Mouse (Mus musculus) embryonic fibroblast, embryonic 13.5 days (primary cell): ENCODE data around the gene Serpinc1. TPM values are rescaled to one million over a fixed set of nuclear protein-coding genes. Genes with fewer than 3 reads are reported as not detected.
"Not testable (repeated sequence)": the region's sequence is repeated elsewhere in the genome, so short reads cannot be mapped to it uniquely, and the experiment has no call there.

Experiments used
- H3K27ac ChIP-seq: 2 replicates; pipeline ENCODE4 v1.5.1; 2012; ENCODE audit warnings: low read length, control low read depth, inconsistent platforms; ENCODE audit not compliant: insufficient read depth
- H3K4me1 ChIP-seq: 2 replicates; pipeline ENCODE4 v1.6.1; 2011; ENCODE audit warnings: low read length; ENCODE audit not compliant: control insufficient read depth, insufficient read depth
- H3K4me3 ChIP-seq: 2 replicates; pipeline ENCODE4 v1.5.1; 2011; ENCODE audit warnings: mild to moderate bottlenecking, control low read depth, low read length; ENCODE audit not compliant: insufficient read depth
- CTCF ChIP-seq: IDR thresholded peaks from 2 replicates; pipeline ENCODE4 v1.5.1; 2011; ENCODE audit warnings: mild to moderate bottlenecking, control low read depth, low read length, moderate library complexity, borderline replicate concordance; ENCODE audit not compliant: insufficient read depth
- POLR2A ChIP-seq: IDR thresholded peaks from 2 replicates; pipeline ENCODE4 v1.6.1; 2011; ENCODE audit warnings: low read depth, mild to moderate bottlenecking, control low read depth, low read length, moderate library complexity
- polyA plus RNA-seq: library from polyadenylated mRNA; stranded (reverse); fragments of >200 nt; gene quantifications from 2 replicates; pipeline ENCODE4 v1.2.4, GENCODE M21; 2011; ENCODE audit warnings: low read depth; ENCODE audit not compliant: missing spikeins, insufficient read length

The Serpinc1 gene
- polyA plus RNA-seq, 1 experiment, result 0.70 TPM

DNA sequence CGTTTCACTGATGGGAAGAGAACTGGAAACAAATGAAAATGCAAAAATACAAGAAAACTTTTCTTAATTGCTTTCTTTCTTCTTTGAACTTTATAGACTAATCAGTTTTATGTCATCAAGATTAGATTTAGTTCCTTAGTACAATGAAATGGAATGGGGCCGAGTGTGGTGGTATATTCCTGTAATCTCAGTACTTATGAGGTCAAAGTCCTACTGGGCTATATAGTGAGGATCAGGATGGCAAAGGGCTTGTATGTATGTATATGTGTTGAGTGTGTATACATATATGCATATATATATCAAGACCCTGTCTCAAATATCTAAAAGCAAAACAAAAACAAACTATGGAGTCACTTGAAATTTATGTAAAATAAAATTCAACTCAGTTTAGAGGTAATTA lies 38.0 kb downstream of the Serpinc1 start:
- Histone ChIP-seq H3K27ac (no peak overlapping the region), H3K4me3 (no peak overlapping the region), H3K4me1 (no peaks in the 10 kb centered on the region)
- TF ChIP-seq CTCF (no peak), POLR2A (no peak)

DNA sequence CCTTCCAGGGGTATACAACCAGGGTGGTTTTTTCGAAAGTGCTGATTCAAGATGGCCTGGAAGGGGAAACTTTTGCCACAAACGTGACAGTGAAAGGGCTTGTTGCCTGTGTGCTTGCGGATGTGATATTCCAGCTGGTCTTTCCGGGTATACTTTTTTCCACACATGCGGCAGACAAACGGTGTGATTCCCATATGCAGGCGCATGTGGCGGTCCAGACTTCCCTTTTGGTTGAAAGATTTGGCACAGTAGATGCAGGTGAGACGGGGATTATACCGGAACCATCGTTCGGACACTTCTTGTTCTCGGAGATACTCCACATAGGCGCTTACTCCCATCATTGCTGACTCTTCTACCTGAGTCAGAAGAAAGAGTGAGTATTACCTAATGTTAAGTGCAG lies 41.7 kb downstream of the Serpinc1 start:
- no peak overlapping the region for H3K27ac ChIP-seq
- H3K4me3 ChIP-seq, result no peak overlapping the region
- TF ChIP-seq POLR2A, result no peak
- no peaks in the 10 kb centered on the region for H3K4me1 ChIP-seq

DNA sequence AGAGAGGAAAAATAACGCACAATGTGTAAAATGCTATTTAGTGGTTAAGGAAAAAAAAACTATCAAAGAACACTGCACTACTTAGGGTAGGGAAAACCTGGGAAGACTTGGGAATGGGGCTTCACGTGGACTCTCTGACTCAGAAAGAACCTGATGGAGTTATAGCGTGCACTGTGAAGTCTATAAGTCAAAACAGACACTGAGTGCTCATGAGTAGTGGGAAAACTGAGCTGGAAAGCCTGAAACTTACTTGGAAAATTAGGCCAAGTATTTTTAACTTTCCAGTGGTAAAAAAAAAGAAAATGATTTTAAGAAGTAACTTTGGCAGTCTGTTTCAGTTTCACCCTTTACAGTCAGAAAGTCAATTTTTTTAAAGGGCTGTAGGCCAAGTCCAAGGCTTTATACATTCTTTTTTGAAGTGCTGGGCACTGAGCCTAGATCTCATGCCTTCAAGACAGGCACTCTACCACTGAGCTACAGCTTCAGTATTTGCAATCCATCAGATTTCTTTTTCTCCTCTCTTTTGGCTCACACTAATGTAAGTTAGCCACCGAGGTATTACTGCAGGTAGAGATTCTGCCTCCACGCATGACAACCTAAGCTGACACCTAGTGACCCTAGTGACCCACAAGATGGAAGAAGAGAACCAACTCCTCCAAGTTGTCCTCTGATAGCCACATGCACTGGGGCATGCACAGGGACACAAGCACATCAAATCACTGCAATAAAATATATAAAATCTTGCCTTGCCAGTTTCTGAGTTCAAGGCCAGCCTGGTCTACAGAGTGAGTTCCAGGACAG lies 47.2 kb downstream of the Serpinc1 start:
- Histone ChIP-seq H3K4me3 (no peak overlapping the region), H3K27ac (peak overlapping the region; percentile 83), H3K4me1 (peaks cover 2% of the 10 kb centered on the region; the same call in 1 of the 2 replicates)
- TF ChIP-seq POLR2A (no peak), CTCF (no peak)

DNA sequence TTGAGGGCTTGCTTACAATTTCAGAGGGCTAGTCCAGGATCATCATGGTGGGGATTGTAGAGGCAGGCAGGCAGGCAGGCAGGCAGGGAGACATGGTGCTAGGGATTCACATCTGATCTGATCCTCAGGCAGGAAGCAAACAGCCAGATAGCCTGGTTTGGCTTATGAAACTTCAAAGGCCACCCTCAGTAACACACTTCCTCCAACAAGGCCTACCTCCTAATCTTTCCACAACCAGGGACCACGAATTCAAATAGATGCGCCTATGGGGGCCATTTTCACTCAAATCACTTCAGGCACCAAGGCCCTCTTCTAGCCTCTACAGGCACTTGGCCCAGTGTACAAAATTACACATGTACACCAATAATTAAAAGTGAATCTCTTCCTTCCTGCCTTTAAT lies 48.8 kb downstream of the Serpinc1 start:
- H3K27ac ChIP-seq, result no peak overlapping the region
- no peak for TF ChIP-seq CTCF
- no peak for TF ChIP-seq POLR2A
- H3K4me3 ChIP-seq, result no peak overlapping the region
- H3K4me1 ChIP-seq, result peaks cover 2% of the 10 kb centered on the region; the same call in 1 of the 2 replicates

DNA sequence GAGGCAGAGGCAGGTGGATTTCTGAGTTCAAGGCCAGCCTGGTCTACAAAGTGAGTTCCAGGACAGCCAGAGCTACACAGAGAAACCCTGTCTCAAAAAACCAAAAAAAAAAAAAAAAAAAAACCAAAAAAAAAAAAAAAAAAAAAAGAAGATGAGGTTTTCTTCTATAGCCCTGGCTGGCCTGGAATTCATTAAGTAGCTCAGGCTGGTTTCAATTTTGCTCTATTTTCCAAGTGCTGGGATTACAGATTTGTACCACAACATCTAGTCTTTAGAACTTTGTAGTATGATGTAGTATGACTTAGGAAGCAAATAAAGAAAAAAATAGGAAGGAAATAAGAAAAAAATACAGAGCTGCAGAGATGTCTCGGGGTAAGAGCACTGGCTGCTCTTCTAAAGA lies 50.0 kb downstream of the Serpinc1 start:
- not testable (repeated sequence) for H3K27ac ChIP-seq, H3K4me1 ChIP-seq, H3K4me3 ChIP-seq

DNA sequence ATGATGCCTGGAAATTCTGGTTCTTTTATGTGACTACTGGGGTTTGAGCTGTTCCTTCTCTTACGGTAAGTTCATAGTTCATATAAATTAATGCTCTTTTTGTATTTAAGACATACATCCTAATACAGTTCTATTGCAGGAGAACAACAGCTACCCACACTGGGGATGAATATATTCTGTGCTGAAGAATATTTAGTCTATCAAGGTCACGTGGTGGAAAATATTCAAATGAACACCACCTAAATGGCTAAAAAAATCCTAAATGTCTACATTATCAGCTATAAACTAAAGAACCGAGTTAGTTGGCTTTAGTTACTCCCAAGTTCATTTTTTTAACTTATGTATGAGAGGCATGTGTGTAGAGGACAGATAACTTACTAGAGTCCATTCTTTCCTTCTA lies 51.7 kb downstream of the Serpinc1 start:
- H3K4me3 ChIP-seq, result no peak overlapping the region

DNA sequence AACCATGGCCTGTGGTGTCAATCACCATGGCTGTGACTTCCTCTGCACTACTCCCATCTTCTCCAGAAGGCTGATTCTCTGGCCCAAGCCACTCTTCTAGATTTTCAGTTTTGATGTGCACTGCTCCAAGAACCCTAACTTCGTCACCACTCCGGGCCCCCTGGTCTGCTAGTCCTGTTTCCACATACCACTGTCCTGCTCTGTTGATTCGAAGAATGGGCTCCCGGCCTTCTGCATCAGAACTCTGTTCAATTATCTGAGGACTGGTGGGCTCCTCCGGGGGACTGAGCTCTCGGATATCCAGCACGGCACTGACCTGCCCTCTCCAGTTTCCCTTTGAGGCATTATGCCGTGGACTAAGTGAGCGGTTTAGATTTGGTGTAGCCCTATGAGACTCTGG lies 53.5 kb downstream of the Serpinc1 start:
- no peaks in the 10 kb centered on the region for H3K4me1 ChIP-seq
- TF ChIP-seq CTCF, result no peak
- no peak for TF ChIP-seq POLR2A
- no peak overlapping the region for H3K27ac ChIP-seq
- no peak overlapping the region for H3K4me3 ChIP-seq

More for the DNA sequence above, 51.7 kb downstream of the Serpinc1 start:
- Histone ChIP-seq H3K4me1 (peaks cover 2% of the 10 kb centered on the region; the same call in 1 of the 2 replicates), H3K27ac (no peak overlapping the region)
- TF ChIP-seq CTCF (no peak), POLR2A (no peak)

DNA sequence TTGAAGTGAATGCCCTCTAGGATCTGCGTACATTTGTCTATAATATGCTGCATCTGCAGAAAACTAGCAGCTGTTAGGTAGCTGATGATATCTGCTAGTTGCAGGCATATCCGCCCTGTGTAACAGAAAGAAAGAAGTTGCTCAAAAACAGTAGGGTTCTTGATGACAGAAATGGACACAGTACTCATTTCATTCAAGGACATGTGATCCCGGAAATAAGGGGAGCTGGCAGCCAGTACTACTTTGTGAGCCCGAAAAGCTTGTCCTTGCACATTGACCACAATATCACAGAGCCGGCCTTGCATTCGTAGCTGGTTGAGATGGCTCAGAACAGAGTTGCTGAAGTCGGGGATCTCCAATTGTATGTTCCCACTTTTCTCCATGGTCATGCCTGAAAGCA lies 54.0 kb downstream of the Serpinc1 start:
- H3K4me3 ChIP-seq, result no peak overlapping the region
- no peaks in the 10 kb centered on the region for H3K4me1 ChIP-seq
- TF ChIP-seq CTCF, result no peak
- no peak for TF ChIP-seq POLR2A
- no peak overlapping the region for H3K27ac ChIP-seq

DNA sequence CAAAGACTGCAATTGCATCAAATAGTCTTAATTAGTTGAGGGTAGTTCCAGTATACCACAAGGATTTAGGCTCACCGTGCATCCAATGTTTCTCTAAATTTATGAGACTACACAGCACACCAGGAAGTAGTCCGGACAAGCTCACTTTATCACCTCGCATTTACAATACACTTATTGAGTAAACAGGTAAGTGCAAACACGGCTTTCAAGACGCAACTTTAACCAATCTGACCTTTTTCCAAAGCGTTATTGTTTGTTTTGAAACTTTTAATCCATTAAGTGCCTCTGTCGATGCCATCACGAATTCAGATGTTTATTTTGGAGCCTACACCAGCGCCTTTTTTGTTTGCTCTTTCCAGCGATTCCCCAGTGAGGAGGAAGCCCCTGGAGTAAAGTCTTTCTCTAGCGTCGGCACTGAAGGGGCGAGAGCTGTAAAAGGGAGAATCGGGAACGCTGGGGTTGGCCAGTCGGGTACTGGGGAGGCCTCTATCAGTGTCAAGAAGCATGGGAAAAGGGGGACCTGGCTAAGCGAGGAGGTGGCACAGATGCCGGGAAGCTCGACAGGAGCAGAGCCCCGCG lies 55.6 kb downstream of the Serpinc1 start:
- Histone ChIP-seq H3K4me1 (no peaks in the 10 kb centered on the region), H3K4me3 (peak overlapping the region; percentile 94), H3K27ac (peak overlapping the region; percentile 87)
- TF ChIP-seq CTCF (no peak), POLR2A (peak; percentile 14; the same call in 1 of the 2 replicates)

DNA sequence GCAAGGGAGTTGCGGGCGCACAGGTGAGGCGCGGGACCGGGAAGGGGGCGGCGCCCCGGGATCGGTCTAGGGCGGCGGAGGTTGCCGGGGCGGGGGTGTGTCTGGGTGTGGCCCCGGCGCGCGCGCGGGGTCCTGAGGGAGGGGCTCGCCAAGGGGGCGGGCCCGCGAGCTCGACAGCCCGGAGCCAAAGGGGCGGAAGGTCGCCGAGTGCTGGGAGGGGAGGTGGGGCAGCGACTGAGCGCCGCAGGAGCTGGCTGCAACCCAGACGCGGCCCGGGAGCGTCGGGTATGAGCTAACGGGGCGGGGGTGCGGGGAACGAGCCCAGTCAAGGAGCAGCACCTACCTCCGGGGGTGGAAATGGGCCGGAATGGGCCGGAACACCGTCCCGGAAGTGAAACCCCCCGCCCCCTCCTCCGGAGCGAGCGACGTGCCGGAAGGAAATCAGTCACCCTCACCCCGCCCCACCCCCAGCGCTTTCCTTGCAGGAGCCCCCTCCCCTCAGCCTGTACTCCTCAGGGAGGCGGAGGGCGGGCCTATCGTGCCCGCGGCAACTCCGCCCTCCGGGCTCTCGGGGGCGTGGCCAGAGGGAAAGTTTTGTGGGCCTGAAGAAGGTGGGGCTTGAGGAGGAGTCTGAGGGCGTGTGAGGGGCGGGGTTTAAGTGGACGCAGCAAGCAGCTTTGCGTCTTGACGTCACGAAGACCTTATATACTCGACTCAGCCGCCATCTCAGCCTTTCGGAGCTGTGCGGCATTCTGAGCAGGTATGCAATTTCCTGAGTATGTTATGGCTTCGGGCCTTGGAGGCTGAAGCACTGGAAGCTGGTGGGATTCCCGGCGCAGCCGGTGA lies 56.3 kb downstream of the Serpinc1 start, which contains the start of gene Zbtb37:
Zbtb37 (minus strand) TSS at position 415 of the 846 bp plus-strand sequence.
- Histone ChIP-seq H3K4me3 (peak within 1 kb of the TSS; percentile 94), H3K4me1 (0 out of 2 replicates have a peak, but pooled peaks cover 4% of the 10 kb centered on the region), H3K27ac (peak within 1 kb of the TSS; percentile 91)
- peak; percentile 100 for TF ChIP-seq POLR2A
- TF ChIP-seq CTCF, result no peak
